Mouse (Mus musculus): ENCODE measurements around the gene Fam53b. TPM values are rescaled to one million over a fixed set of nuclear protein-coding genes. Genes with fewer than 3 reads are reported as not detected.
"Not testable (repeated sequence)": the region's sequence is repeated elsewhere in the genome, so short reads cannot be mapped to it uniquely, and the experiment has no call there.

Fam53b gene
- polyA plus RNA-seq, 1 experiment from 2014 or later, result 15.4 TPM

DNA sequence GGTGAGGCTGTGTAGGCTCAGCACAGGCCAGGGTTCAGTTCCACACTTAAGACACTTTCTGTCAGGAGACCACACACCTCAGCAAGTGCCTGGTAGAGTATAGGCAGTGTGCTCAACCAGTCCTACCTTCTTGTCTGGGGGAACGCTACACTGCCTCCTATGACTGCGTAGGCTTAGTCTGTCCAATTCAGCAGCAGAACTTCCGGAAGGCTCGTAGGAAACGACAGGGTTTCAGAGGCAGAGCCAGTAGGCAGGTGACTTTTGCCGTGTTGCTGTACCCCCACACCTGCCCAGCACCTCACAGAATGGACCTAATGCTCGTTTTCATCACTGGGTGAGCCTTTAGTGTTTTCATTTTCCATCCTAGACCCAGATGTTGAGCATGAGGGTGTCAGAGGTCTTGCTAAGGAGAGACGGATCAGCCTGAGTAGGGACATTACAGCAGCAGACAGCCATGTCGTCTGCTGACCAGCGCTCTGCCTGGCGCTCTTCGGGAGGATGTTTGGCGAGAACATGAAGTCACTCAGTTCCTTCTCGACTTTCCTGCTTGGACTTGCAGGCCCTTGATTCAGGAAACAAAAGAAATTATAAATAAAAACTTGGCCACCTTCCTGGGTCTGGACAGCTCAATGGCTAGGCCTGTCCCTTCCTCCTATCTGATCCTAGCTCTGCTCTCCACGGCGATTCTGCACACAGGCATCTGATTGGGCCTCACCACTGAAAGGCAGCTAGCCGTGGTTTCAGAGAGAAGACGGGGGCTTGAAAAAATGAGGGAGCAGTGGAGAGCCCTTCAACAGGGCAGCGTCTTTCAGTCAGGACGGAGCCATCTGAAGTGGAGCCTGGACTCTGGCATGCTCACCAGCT, 143.5 kb downstream of the Fam53b start:
- H3K36me3 ChIP-seq (replicated peaks), result no peaks in the 10 kb centered on the region
- WGBS, result 85% methylated on average over 20 of the region's 20 CpGs
- H3K9ac ChIP-seq, result no peak overlapping the region
- no peak overlapping the region for H3K27ac ChIP-seq
- no peak for ATAC-seq (replicated peaks)
- H3K4me3 ChIP-seq, result no peak overlapping the region
- no peaks in the 10 kb centered on the region for H3K4me1 ChIP-seq
- no peaks in the 10 kb centered on the region for H3K27me3 ChIP-seq (replicated peaks)
- H3K4me2 ChIP-seq, result no peak overlapping the region
- no peaks in the 10 kb centered on the region for H3K9me3 ChIP-seq

DNA sequence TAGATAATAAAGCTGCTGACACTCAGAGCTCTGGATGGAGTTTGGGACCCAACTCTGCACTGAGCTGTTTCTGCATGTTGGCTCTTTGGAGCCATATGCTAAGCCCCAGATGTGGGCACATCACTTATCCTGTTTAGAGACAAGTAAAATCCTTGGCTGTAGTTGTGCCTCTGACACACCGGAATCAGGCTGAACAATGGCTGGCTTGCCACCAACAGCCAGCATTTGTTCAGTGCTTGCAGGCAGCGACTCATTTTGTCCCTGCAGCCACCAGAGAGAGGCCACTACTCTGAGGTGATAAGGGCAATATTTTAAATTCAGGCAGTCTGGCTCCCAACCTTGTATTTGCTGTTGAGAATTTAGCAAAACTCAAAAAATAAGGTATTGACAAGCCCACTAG, 145.1 kb downstream of the Fam53b start:
- H3K27ac ChIP-seq, result no peak overlapping the region
- no peak overlapping the region for H3K4me3 ChIP-seq
- ATAC-seq (replicated peaks), result no peak
- H3K9ac ChIP-seq, result no peak overlapping the region
- WGBS, result 46% methylated on average over 2 of the region's 2 CpGs
- H3K36me3 ChIP-seq (replicated peaks), result no peaks in the 10 kb centered on the region
- no peak overlapping the region for H3K4me2 ChIP-seq
- no peaks in the 10 kb centered on the region for H3K27me3 ChIP-seq (replicated peaks)
- H3K4me1 ChIP-seq, result no peaks in the 10 kb centered on the region
- no peaks in the 10 kb centered on the region for H3K9me3 ChIP-seq

DNA sequence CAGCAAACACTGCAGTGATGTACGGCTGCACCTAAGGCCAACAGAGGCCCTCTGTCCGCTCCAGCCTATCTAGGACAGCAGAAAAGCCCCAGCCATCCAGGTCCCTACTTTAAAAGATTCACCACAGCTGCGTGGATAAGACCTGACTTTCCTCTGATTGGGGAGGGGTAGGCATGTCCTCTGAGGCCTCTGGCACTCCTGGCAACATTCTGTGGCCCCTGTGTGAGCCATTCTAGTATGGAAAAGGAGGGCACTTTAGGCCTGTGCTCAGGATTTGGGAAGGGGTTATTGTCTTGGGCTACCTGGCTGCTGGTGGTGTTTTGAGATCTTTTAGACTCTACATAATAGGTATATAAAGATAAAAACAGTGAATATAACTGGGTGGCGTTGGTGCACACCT, 147.2 kb downstream of the Fam53b start:
- H3K9ac ChIP-seq, result no peak overlapping the region
- H3K27me3 ChIP-seq (replicated peaks), result 0 out of 2 replicates have a peak, but pooled peaks cover 2% of the 10 kb centered on the region
- H3K4me3 ChIP-seq, result no peak overlapping the region
- WGBS, result 68% methylated on average over 4 of the region's 4 CpGs
- no peak overlapping the region for H3K27ac ChIP-seq
- H3K4me1 ChIP-seq, result no peaks in the 10 kb centered on the region
- ATAC-seq (replicated peaks), result no peak
- H3K9me3 ChIP-seq, result no peaks in the 10 kb centered on the region
- no peak overlapping the region for H3K4me2 ChIP-seq
- no peaks in the 10 kb centered on the region for H3K36me3 ChIP-seq (replicated peaks)

DNA sequence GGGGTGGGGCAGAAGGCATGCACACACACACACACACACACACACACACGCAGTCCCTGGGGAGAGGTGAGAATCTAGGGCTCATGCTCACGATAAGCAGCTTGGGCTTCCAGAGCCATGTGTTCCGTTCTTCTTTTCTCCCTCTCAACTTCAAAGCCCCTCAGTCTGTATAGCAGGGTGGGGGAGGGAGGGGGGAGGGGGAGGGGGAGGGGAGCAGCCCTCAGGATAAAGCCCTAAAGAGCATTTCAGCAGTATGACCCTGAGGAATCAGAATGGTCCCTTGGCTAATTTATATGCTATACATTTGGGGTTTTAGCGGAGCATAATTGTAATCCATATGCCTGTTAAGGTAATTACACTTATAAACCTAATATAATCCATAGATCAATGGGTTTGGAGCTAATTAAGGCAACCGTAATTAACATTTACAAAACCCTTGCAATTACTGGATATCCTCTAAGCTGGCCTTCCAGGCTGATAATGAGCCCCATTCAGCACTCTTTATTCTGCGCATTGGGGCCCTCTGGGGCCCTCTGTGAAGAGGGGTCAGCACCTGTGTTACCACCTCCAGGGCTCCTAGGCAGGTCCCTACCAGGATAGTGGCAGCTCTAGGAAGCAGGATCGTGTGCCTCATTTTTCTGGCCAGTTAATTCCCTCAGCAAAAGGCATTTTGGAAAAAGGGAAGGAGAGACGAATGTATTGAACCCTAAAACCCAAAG, 147.9 kb downstream of the Fam53b start:
- ATAC-seq (replicated peaks), result no peak

DNA sequence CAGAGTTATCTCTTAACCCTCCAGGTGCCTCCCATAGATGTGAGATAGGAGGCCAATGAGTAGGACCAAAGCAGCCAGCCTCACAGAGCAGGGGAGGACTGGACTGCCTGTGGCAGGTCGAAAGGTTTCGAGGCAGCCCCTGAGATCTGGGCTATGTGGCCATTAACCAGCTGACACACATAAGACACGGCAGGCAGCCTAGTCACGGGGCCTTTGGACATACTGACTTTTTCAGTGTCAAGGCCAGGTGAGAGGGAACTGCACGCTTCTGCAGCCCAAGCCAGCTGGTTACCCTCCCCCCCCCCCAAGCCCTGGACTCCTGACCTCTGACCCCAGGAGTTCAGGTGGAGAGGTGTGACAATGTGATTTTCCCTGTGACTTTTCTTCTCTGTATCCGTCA, 148.9 kb downstream of the Fam53b start:
- H3K36me3 ChIP-seq (replicated peaks), result no peaks in the 10 kb centered on the region

More for the DNA sequence above, 147.9 kb downstream of the Fam53b start:
- 34% methylated on average over 8 of the region's 8 CpGs for WGBS
- Histone ChIP-seq H3K4me2 (no peak overlapping the region), H3K36me3 (replicated peaks) (no peaks in the 10 kb centered on the region), H3K4me1 (no peaks in the 10 kb centered on the region), H3K27ac (no peak overlapping the region), H3K9me3 (no peaks in the 10 kb centered on the region), H3K4me3 (no peak overlapping the region), H3K27me3 (replicated peaks) (0 out of 2 replicates have a peak, but pooled peaks cover 2% of the 10 kb centered on the region), H3K9ac (no peak overlapping the region)

DNA sequence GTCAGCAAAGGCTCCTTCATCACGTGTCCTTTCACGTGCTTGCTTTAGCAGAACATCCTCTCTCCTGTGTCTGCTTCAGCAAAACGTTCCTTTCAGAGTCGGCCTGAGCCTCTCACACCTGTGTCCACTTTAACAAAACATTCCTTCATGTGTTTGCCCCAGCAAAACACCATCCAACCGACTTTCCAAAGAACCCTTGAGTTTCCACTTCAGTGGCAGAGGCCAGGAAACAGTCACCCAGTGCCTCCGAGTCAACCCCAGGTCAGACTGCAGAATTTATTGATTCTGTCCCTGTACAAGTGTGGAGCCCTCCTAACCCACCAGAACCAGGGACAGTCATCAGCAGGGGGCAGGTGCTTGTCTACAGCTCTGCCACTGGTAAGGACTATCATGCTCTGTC, 150.9 kb downstream of the Fam53b start:
- H3K36me3 ChIP-seq (replicated peaks); H3K27ac ChIP-seq; H3K4me1 ChIP-seq; H3K4me3 ChIP-seq; H3K4me2 ChIP-seq; H3K27me3 ChIP-seq (replicated peaks); H3K9ac ChIP-seq; ATAC-seq (replicated peaks); H3K9me3 ChIP-seq: not testable (repeated sequence)
- 78% methylated on average over 6 of the region's 6 CpGs for WGBS

More for the DNA sequence above, 148.9 kb downstream of the Fam53b start:
- ATAC-seq (replicated peaks), result no peak
- Histone ChIP-seq H3K9ac (no peak overlapping the region), H3K4me3 (no peak overlapping the region), H3K4me2 (no peak overlapping the region), H3K9me3 (no peaks in the 10 kb centered on the region), H3K27ac (no peak overlapping the region), H3K27me3 (replicated peaks) (0 out of 2 replicates have a peak, but pooled peaks cover 2% of the 10 kb centered on the region), H3K4me1 (no peaks in the 10 kb centered on the region)
- 82% methylated on average over 6 of the region's 6 CpGs for WGBS

Other genes starting within 250 kb of the Fam53b start
- 78.6 and 85.1 TPM in 2 replicates for gene Oat, start 237.5 kb downstream of the Fam53b start, polyA plus RNA-seq (2015; fragmentation: Nextera tagmentation; extraction: Ambion mirVana)
- gene Nkx1-2, start 214.2 kb downstream of the Fam53b start, polyA plus RNA-seq (2015; fragmentation: Nextera tagmentation; extraction: Ambion mirVana), result 0.70 and 1.2 TPM in 2 replicates
- gene Lhpp, start 203.2 kb downstream of the Fam53b start, polyA plus RNA-seq (2015; fragmentation: Nextera tagmentation; extraction: Ambion mirVana), result 38.3 and 39.4 TPM in 2 replicates
- 83.9 and 88.1 TPM in 2 replicates for gene Eef1akmt2, start 38.8 kb upstream of the Fam53b start, polyA plus RNA-seq (2015; fragmentation: Nextera tagmentation; extraction: Ambion mirVana)
- gene Abraxas2, start 45.3 kb upstream of the Fam53b start, polyA plus RNA-seq (2015; fragmentation: Nextera tagmentation; extraction: Ambion mirVana), result 36.1 and 38.7 TPM in 2 replicates
- 24.3 and 24.9 TPM in 2 replicates for gene Zranb1, start 117.3 kb upstream of the Fam53b start, polyA plus RNA-seq (2015; fragmentation: Nextera tagmentation; extraction: Ambion mirVana)

All from midbrain, embryonic 15.5 days (tissue).